16 mouse cellular contexts compared by ENCODE assay signal in the genomic region with DNA sequence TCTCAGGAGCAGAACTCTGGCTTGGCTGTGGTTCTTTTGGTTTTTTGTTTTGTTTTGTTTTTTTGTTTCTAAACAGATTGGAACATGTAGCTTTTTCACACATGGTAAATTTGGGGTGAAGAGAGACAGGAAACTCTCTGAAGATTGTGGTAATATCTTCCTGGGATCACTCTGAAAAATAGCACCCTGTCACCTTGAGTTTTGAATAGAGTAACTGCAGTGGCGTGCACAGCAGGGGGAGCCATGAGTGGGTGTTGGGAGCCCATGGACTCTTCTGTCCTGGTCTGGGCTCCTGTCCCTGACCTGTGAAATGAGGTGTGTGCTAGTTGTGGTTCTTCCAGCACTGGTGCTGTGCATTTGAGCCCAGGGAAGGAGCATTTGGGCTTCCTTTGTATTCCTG.
DNase-seq lines count a peak whose midpoint lies in the region; ATAC-seq lines count a peak whose summit lies in the region.
"Had no signal": no experiment of that assay in that cellular context is flagged by ENCODE, and none has a peak within 500 bp of the region (broad histone marks: within the 10 kb centered on the region; RNA-seq: fewer than 3 reads in every experiment).

No protein-coding gene starts in this region.

- no peaks in the 10 kb centered on the region for H3K4me1 ChIP-seq in kidney, embryonic 15.5 days
- H3K4me1 ChIP-seq: forebrain, embryonic 15.5 days; heart, embryonic 15.5 days; liver, embryonic 13.5 days had no signal

- no peak overlapping the region for H3K27ac ChIP-seq in kidney, embryonic 15.5 days
- H3K27ac ChIP-seq: forebrain, embryonic 15.5 days; gastrocnemius, adult 2 months; heart, embryonic 15.5 days; liver, embryonic 13.5 days; macrophage had no signal

- H3K9me3 ChIP-seq in kidney, embryonic 15.5 days (replicated peaks): no peaks in the 10 kb centered on the region
- H3K9me3 ChIP-seq: forebrain, embryonic 15.5 days; heart, embryonic 15.5 days; liver, embryonic 13.5 days had no signal

- H3K9ac ChIP-seq in kidney, embryonic 15.5 days: no peak overlapping the region
- H3K9ac ChIP-seq: forebrain, embryonic 15.5 days; heart, embryonic 15.5 days; liver, embryonic 13.5 days had no signal

- no peaks in the 10 kb centered on the region for H3K36me3 ChIP-seq in kidney, embryonic 15.5 days
- H3K36me3 ChIP-seq: forebrain, embryonic 15.5 days; heart, embryonic 15.5 days; liver, embryonic 13.5 days had no signal

- peak; percentile 29 for DNase-seq in adrenal gland, postnatal 14 days
- no peak for DNase-seq in adrenal gland, adult 8-10 months
- DNase-seq in kidney, postnatal 4 days: peak; percentile 17 to 25
- DNase-seq in adrenal gland, postnatal 36 days: peak; percentile 21 to 37
- DNase-seq in thymus, postnatal 0 days (ENCODE audit: low spot score): peak; percentile 29
- no peak for DNase-seq in cerebellum, adult 9-11 months
- DNase-seq in urinary bladder, adult 18-20 months (ENCODE audit: low spot score in 2 of 2): no peak
- DNase-seq: B cell, adult 2 months; cerebellum, adult 11-12 months; gastrocnemius, adult 2 months; liver, embryonic 13.5 days; right cerebral cortex, postnatal 25 days had no signal

- no peak overlapping the region for H3K4me2 ChIP-seq in kidney, embryonic 15.5 days
- H3K4me2 ChIP-seq: forebrain, embryonic 15.5 days; heart, embryonic 15.5 days; liver, embryonic 13.5 days had no signal

- no peak for ATAC-seq in kidney, embryonic 15.5 days (replicated peaks; ENCODE audit: low FRiP score)
- ATAC-seq: forebrain, embryonic 15.5 days had no signal

- H3K4me3 ChIP-seq in kidney, embryonic 15.5 days (replicated peaks): no peak overlapping the region
- H3K4me3 ChIP-seq: forebrain, embryonic 15.5 days; gastrocnemius, adult 2 months; heart, embryonic 15.5 days; liver, embryonic 13.5 days had no signal

- WGBS in kidney, embryonic 15.5 days: 76% methylated on average over 1 of the region's 1 CpGs

- no peaks in the 10 kb centered on the region for H3K27me3 ChIP-seq in kidney, embryonic 15.5 days
- H3K27me3 ChIP-seq: forebrain, embryonic 15.5 days; heart, embryonic 15.5 days; liver, embryonic 13.5 days had no signal

Comparison
In these comparisons a context has a peak if more than half of its experiments do, and no peak if none do; other contexts are left out.
1. DNase-seq: peak in adrenal gland, postnatal 14 days (single experiment), kidney, postnatal 4 days (2 of 2), adrenal gland, postnatal 36 days (2 of 2) and thymus, postnatal 0 days (single experiment); none in adrenal gland, adult 8-10 months (single experiment), cerebellum, adult 9-11 months (single experiment) and urinary bladder, adult 18-20 months (0 of 2).